16 mouse cellular contexts compared by ENCODE assay signal in genomic region chr2:104044479-104045080, GRCm38 (mm10). TPM values are rescaled to one million over a fixed set of nuclear protein-coding genes. Genes with fewer than 3 reads are reported as not detected.
DNase-seq lines count a peak whose midpoint lies in the region; ATAC-seq lines count a peak whose summit lies in the region.
"Had no signal": no experiment of that assay in that cellular context is flagged by ENCODE, and none has a peak within 500 bp of the region (broad histone marks: within the 10 kb centered on the region; RNA-seq: fewer than 3 reads in every experiment).

No protein-coding gene starts in this region.

- no peaks in the 10 kb centered on the region for H3K4me1 ChIP-seq in midbrain, embryonic 11.5 days (ENCODE audit: control insufficient read depth, insufficient read depth, low read length)
- no peaks in the 10 kb centered on the region for H3K4me1 ChIP-seq in midbrain, embryonic 15.5 days
- H3K4me1 ChIP-seq in liver, embryonic 15.5 days (replicated peaks): peaks cover 28% of the 10 kb centered on the region
- H3K4me1 ChIP-seq: hindbrain, embryonic 13.5 days had no signal

- no peak overlapping the region for H3K4me2 ChIP-seq in midbrain, embryonic 11.5 days
- H3K4me2 ChIP-seq in midbrain, embryonic 15.5 days: no peak overlapping the region
- no peak overlapping the region for H3K4me2 ChIP-seq in liver, embryonic 15.5 days
- H3K4me2 ChIP-seq: hindbrain, embryonic 13.5 days had no signal

- no peak overlapping the region for H3K27ac ChIP-seq in midbrain, embryonic 11.5 days (ENCODE audit: low read depth, low read length)
- no peak overlapping the region for H3K27ac ChIP-seq in midbrain, embryonic 15.5 days
- H3K27ac ChIP-seq in liver, embryonic 15.5 days (replicated peaks): peak overlapping the region; percentile 59
- H3K27ac ChIP-seq: hindbrain, embryonic 13.5 days; left cerebral cortex, adult 2 months had no signal

- ATAC-seq in midbrain, embryonic 11.5 days (ENCODE audit: low FRiP score): no peak
- ATAC-seq in midbrain, embryonic 15.5 days (replicated peaks): no peak
- ATAC-seq in liver, embryonic 15.5 days (ENCODE audit: insufficient read depth): peak; percentile 52

- H3K36me3 ChIP-seq in midbrain, embryonic 11.5 days (ENCODE audit: control insufficient read depth, insufficient read depth, low read length): peaks cover 7% of the 10 kb centered on the region; the same call in 1 of the 2 replicates
- peaks cover 17% of the 10 kb centered on the region; the same call in 1 of the 2 replicates for H3K36me3 ChIP-seq in midbrain, embryonic 15.5 days (replicated peaks)
- peaks cover 78% of the 10 kb centered on the region for H3K36me3 ChIP-seq in liver, embryonic 15.5 days (replicated peaks)

- WGBS in midbrain, embryonic 11.5 days: 86% methylated on average over 1 of the region's 1 CpGs
- 91% methylated on average over 1 of the region's 1 CpGs for WGBS in midbrain, embryonic 15.5 days
- WGBS in liver, embryonic 15.5 days (ENCODE audit: insufficient replicate concordance): 16% methylated on average over 1 of the region's 1 CpGs

- no peaks in the 10 kb centered on the region for H3K9me3 ChIP-seq in midbrain, embryonic 11.5 days (ENCODE audit: control insufficient read depth, low read length)
- H3K9me3 ChIP-seq in midbrain, embryonic 15.5 days: no peaks in the 10 kb centered on the region
- no peaks in the 10 kb centered on the region for H3K9me3 ChIP-seq in liver, embryonic 15.5 days (replicated peaks)
- H3K9me3 ChIP-seq: embryonic facial prominence, embryonic 10.5 days; hindbrain, embryonic 13.5 days had no signal

- H3K27me3 ChIP-seq in midbrain, embryonic 11.5 days (ENCODE audit: control insufficient read depth, insufficient read depth, low read length): no peaks in the 10 kb centered on the region
- no peaks in the 10 kb centered on the region for H3K27me3 ChIP-seq in midbrain, embryonic 15.5 days (replicated peaks)
- no peaks in the 10 kb centered on the region for H3K27me3 ChIP-seq in liver, embryonic 15.5 days
- H3K27me3 ChIP-seq: hindbrain, embryonic 13.5 days had no signal

- H3K9ac ChIP-seq in midbrain, embryonic 11.5 days (ENCODE audit: low read length): no peak overlapping the region
- H3K9ac ChIP-seq in midbrain, embryonic 15.5 days: no peak overlapping the region
- peak overlapping the region; percentile 8; the same call in 1 of the 2 replicates for H3K9ac ChIP-seq in liver, embryonic 15.5 days
- H3K9ac ChIP-seq: hindbrain, embryonic 13.5 days had no signal

- H3K4me3 ChIP-seq in midbrain, embryonic 11.5 days (ENCODE audit: low read depth, low read length): no peak overlapping the region
- no peak overlapping the region for H3K4me3 ChIP-seq in midbrain, embryonic 15.5 days
- H3K4me3 ChIP-seq in liver, embryonic 15.5 days (replicated peaks): no peak overlapping the region
- H3K4me3 ChIP-seq: embryonic facial prominence, embryonic 10.5 days; hindbrain, embryonic 13.5 days; left cerebral cortex, adult 2 months had no signal

- peak; percentile 55 for DNase-seq in adrenal gland, postnatal 14 days
- DNase-seq in adrenal gland, adult 18-20 months (ENCODE audit: low spot score in 2 of 2): no peak
- DNase-seq in midbrain, embryonic 11.5 days (ENCODE audit: low spot score, missing footprints): peak; percentile 79
- DNase-seq in T-cell, adult 2 months (ENCODE audit: low spot score): no peak
- no peak for DNase-seq in thymus, postnatal 14 days
- no peak for DNase-seq in frontal cortex, adult 2 months (ENCODE audit: extremely low spot score in 1 of 2, low spot score in 1 of 2)
- DNase-seq: cerebellum, adult 8-10 months; midbrain, embryonic 14.5 days had no signal

RNA-seq across cellular contexts. Expression of gene 4931422A03Rik, which starts 16.4 kb away (rescaled TPM):
- not detected in 2 replicates for total RNA-seq in adrenal gland, postnatal 14 days (2021)
- not detected for total RNA-seq in adrenal gland, adult 18-20 months (2021)
- 1.1 and 1.5 TPM in 2 replicates for polyA plus RNA-seq in midbrain, embryonic 11.5 days (2014; fragmentation: Nextera tagmentation; extraction: Ambion mirVana)
- polyA plus RNA-seq in midbrain, embryonic 15.5 days (2015; fragmentation: Nextera tagmentation; extraction: Ambion mirVana): 3.7 and 3.8 TPM in 2 replicates
- polyA plus RNA-seq in liver, embryonic 15.5 days (2015; fragmentation: Nextera tagmentation; extraction: Ambion mirVana): 1.4 and 1.7 TPM in 2 replicates
- polyA plus RNA-seq in frontal cortex, adult 2 months (2012; rRNA removed): not detected in 2 replicates
- total RNA-seq: left cerebral cortex, adult 2 months had no signal

RNA-seq across cellular contexts. Expression of gene Fbxo3, which starts 17.1 kb away (rescaled TPM):
- total RNA-seq in adrenal gland, postnatal 14 days (2021): 76.7 and 79.6 TPM in 2 replicates
- 10 to 100 TPM; 56.0 to 80.7 TPM for total RNA-seq in adrenal gland, adult 18-20 months (2021)
- 60.1 and 72.8 TPM in 2 replicates for polyA plus RNA-seq in midbrain, embryonic 11.5 days (2014; fragmentation: Nextera tagmentation; extraction: Ambion mirVana)
- 73.4 and 76.2 TPM in 2 replicates for polyA plus RNA-seq in midbrain, embryonic 15.5 days (2015; fragmentation: Nextera tagmentation; extraction: Ambion mirVana)
- polyA plus RNA-seq in liver, embryonic 15.5 days (2015; fragmentation: Nextera tagmentation; extraction: Ambion mirVana): 46.4 and 50.0 TPM in 2 replicates
- 50.2 and 53.9 TPM in 2 replicates for polyA plus RNA-seq in frontal cortex, adult 2 months (2012; rRNA removed)

RNA-seq across cellular contexts. Expression of gene Gm10912, which starts 21.0 kb away (rescaled TPM):
- total RNA-seq in adrenal gland, postnatal 14 days (2021): 0.59 TPM in 1 of 2 replicates, not detected in the other
- total RNA-seq in adrenal gland, adult 18-20 months (2021): under 1 TPM in 1 of 2 experiments, not detected in 1; 0.36 TPM
- polyA plus RNA-seq in midbrain, embryonic 11.5 days (2014; fragmentation: Nextera tagmentation; extraction: Ambion mirVana): not detected in 2 replicates
- polyA plus RNA-seq in midbrain, embryonic 15.5 days (2015; fragmentation: Nextera tagmentation; extraction: Ambion mirVana): not detected in 2 replicates
- 0.10 and 0.13 TPM in 2 replicates for polyA plus RNA-seq in liver, embryonic 15.5 days (2015; fragmentation: Nextera tagmentation; extraction: Ambion mirVana)
- 0.38 and 0.46 TPM in 2 replicates for polyA plus RNA-seq in frontal cortex, adult 2 months (2012; rRNA removed)
- polyA plus RNA-seq: embryonic facial prominence, embryonic 10.5 days; heart, embryonic 14.5 days; hindbrain, embryonic 13.5 days; midbrain, embryonic 14.5 days; neural tube, embryonic 11.5 days had no signal

RNA-seq across cellular contexts. Expression of gene Gm10799, which starts 23.8 kb away (rescaled TPM):
- total RNA-seq in adrenal gland, postnatal 14 days (2021): not detected in 2 replicates
- total RNA-seq in adrenal gland, adult 18-20 months (2021): not detected
- polyA plus RNA-seq in midbrain, embryonic 11.5 days (2014; fragmentation: Nextera tagmentation; extraction: Ambion mirVana): not detected in 2 replicates
- not detected in 2 replicates for polyA plus RNA-seq in midbrain, embryonic 15.5 days (2015; fragmentation: Nextera tagmentation; extraction: Ambion mirVana)
- not detected in 2 replicates for polyA plus RNA-seq in liver, embryonic 15.5 days (2015; fragmentation: Nextera tagmentation; extraction: Ambion mirVana)
- polyA plus RNA-seq in frontal cortex, adult 2 months (2012; rRNA removed): not detected in 2 replicates
- total RNA-seq: left cerebral cortex, adult 2 months had no signal
- polyA plus RNA-seq: embryonic facial prominence, embryonic 10.5 days; heart, embryonic 14.5 days; hindbrain, embryonic 13.5 days; limb, embryonic 14.5 days; midbrain, embryonic 14.5 days; neural tube, embryonic 11.5 days had no signal

RNA-seq across cellular contexts. Expression of gene Cd59b, which starts 25.1 kb away (rescaled TPM):
- total RNA-seq in adrenal gland, postnatal 14 days (2021): 4.4 and 4.6 TPM in 2 replicates
- 10 to 100 TPM; 13.0 TPM for total RNA-seq in adrenal gland, adult 18-20 months (2021)
- polyA plus RNA-seq in midbrain, embryonic 11.5 days (2014; fragmentation: Nextera tagmentation; extraction: Ambion mirVana): 1.9 and 5.6 TPM in 2 replicates
- 0.92 and 1.2 TPM in 2 replicates for polyA plus RNA-seq in midbrain, embryonic 15.5 days (2015; fragmentation: Nextera tagmentation; extraction: Ambion mirVana)
- polyA plus RNA-seq in liver, embryonic 15.5 days (2015; fragmentation: Nextera tagmentation; extraction: Ambion mirVana): 11.0 and 11.4 TPM in 2 replicates
- 4.0 and 6.1 TPM in 2 replicates for polyA plus RNA-seq in frontal cortex, adult 2 months (2012; rRNA removed)

Comparison
In these comparisons a context has a peak if more than half of its experiments do, and no peak if none do; other contexts are left out.
1. DNase-seq: peak in adrenal gland, postnatal 14 days (single experiment) and midbrain, embryonic 11.5 days (single experiment); none in adrenal gland, adult 18-20 months (0 of 2), T-cell, adult 2 months (single experiment), thymus, postnatal 14 days (single experiment) and frontal cortex, adult 2 months (0 of 2).